Mouse (Mus musculus): ENCODE measurements around the gene Arhgef11. TPM values are rescaled to one million over a fixed set of nuclear protein-coding genes. Genes with fewer than 3 reads are reported as not detected.

Arhgef11 gene
- total and polyA plus RNA-seq, 3 experiments = 2.0 to 4.9 TPM; not detected in 1

- Histone ChIP-seq H3K79me2 (ENCODE audit: control insufficient read depth, insufficient read depth, low read length, poor library complexity) (no peaks in the 10 kb centered on the region), H3K27ac (ENCODE audit: control insufficient read depth, low read depth, low read length) (no peak overlapping the region), H3K4me1 (ENCODE audit: control insufficient read depth in 1 of 2, insufficient read depth in 2 of 2, low read length in 2 of 2) (peaks cover 2 to 3% of the 10 kb centered on the region in 2 experiments; a peak in 2 of 4 replicates), H3K9me3 (replicated peaks; ENCODE audit: insufficient read depth, low read length) (no peaks in the 10 kb centered on the region), H3K9ac (ENCODE audit: control insufficient read depth, low read depth, low read length, poor library complexity, severe bottlenecking) (no peak overlapping the region), H3K27me3 (ENCODE audit: control insufficient read depth in 1 of 2, insufficient read depth in 2 of 2, low read length in 2 of 2) (no peaks in the 10 kb centered on the region), H3K36me3 (ENCODE audit: control insufficient read depth in 1 of 2, insufficient read depth in 2 of 2, low read length in 2 of 2) (no peaks in the 10 kb centered on the region), H3K4me3 (ENCODE audit: control insufficient read depth in 1 of 2, insufficient read depth in 1 of 2, low read depth in 2 of 2, low read length in 2 of 2) (no peak overlapping the region)
- peak; percentile 11 for DNase-seq (ENCODE audit: low read depth, low spot score)
- TF ChIP-seq CHD2 (IDR thresholded peaks at IDR 0.05; ENCODE audit: low read length) (no peak), MAX (IDR thresholded peaks at IDR 0.05; ENCODE audit: low read length) (no peak), POLR2AphosphoS2 (IDR thresholded peaks at IDR 0.05; ENCODE audit: low read length) (no peak), JUND (IDR thresholded peaks at IDR 0.05; ENCODE audit: low read depth, low read length) (no peak), TCF12 (IDR thresholded peaks at IDR 0.05; ENCODE audit: low read depth, low read length) (no peak), RCOR1 (IDR thresholded peaks at IDR 0.05; ENCODE audit: low read depth, low read length) (no peak), GABPA (IDR thresholded peaks at IDR 0.05; ENCODE audit: low read depth, low read length) (no peak), ZNF384 (IDR thresholded peaks at IDR 0.05; ENCODE audit: low read depth, low read length) (no peak), RAD21 (IDR thresholded peaks at IDR 0.05; ENCODE audit: low read depth, low read length) (no peak)
Measured at GRCm38 (mm10) chr3:87761408-87762375, 144.3 kb downstream of the Arhgef11 start.

- Histone ChIP-seq H3K27ac (ENCODE audit: control insufficient read depth, low read depth, low read length) (no peak overlapping the region), H3K79me2 (ENCODE audit: control insufficient read depth, insufficient read depth, low read length, poor library complexity) (no peaks in the 10 kb centered on the region), H3K9me3 (replicated peaks; ENCODE audit: insufficient read depth, low read length) (no peaks in the 10 kb centered on the region), H3K27me3 (ENCODE audit: control insufficient read depth in 1 of 2, insufficient read depth in 2 of 2, low read length in 2 of 2) (no peaks in the 10 kb centered on the region), H3K9ac (ENCODE audit: control insufficient read depth, low read depth, low read length, poor library complexity, severe bottlenecking) (no peak overlapping the region), H3K4me3 (ENCODE audit: control insufficient read depth in 1 of 2, insufficient read depth in 1 of 2, low read depth in 2 of 2, low read length in 2 of 2) (no peak overlapping the region), H3K4me1 (ENCODE audit: control insufficient read depth in 1 of 2, insufficient read depth in 2 of 2, low read length in 2 of 2) (peaks cover 2 to 3% of the 10 kb centered on the region in 2 experiments; a peak in 2 of 4 replicates), H3K36me3 (ENCODE audit: control insufficient read depth in 1 of 2, insufficient read depth in 2 of 2, low read length in 2 of 2) (no peaks in the 10 kb centered on the region)
- TF ChIP-seq ETS1 (IDR thresholded peaks at IDR 0.05; ENCODE audit: low read depth, low read length) = no peak
- no peak for TF ChIP-seq ZC3H11A (IDR thresholded peaks at IDR 0.05; ENCODE audit: low read depth, low read length)
- no peak for TF ChIP-seq POLR2A (IDR thresholded peaks at IDR 0.05; ENCODE audit: control insufficient read depth in 1 of 2, insufficient read depth in 1 of 2, low read depth in 1 of 2, low read length in 2 of 2, poor library complexity in 1 of 2)
- TF ChIP-seq BHLHE40 (IDR thresholded peaks at IDR 0.05; ENCODE audit: borderline replicate concordance, low read depth, low read length) = no peak
- TF ChIP-seq GATA1 (IDR thresholded peaks at IDR 0.05; ENCODE audit: low read depth, low read length) = no peak
- TF ChIP-seq E2F4 (IDR thresholded peaks at IDR 0.05; ENCODE audit: borderline replicate concordance, low read depth, low read length) = no peak
- no peak for TF ChIP-seq RCOR1 (IDR thresholded peaks at IDR 0.05; ENCODE audit: low read depth, low read length)
- no peak for TF ChIP-seq POLR2AphosphoS2 (IDR thresholded peaks at IDR 0.05; ENCODE audit: low read length)
- TF ChIP-seq CHD1 (IDR thresholded peaks at IDR 0.05; ENCODE audit: low read depth, low read length) = no peak
- TF ChIP-seq MAZ (IDR thresholded peaks at IDR 0.05; ENCODE audit: low read depth, low read length) = no peak
- TF ChIP-seq NRF1 (IDR thresholded peaks at IDR 0.05; ENCODE audit: insufficient read depth, low read depth, low read length, poor library complexity, severe bottlenecking) = no peak
- no peak for TF ChIP-seq MYB (IDR thresholded peaks at IDR 0.05; ENCODE audit: low read depth, low read length)
- TF ChIP-seq ZNF384 (IDR thresholded peaks at IDR 0.05; ENCODE audit: low read depth, low read length) = no peak
- TF ChIP-seq ZMIZ1 (IDR thresholded peaks at IDR 0.05; ENCODE audit: low read depth, low read length) = no peak
- no peak for TF ChIP-seq MXI1 (IDR thresholded peaks at IDR 0.05; ENCODE audit: low read depth, low read length)
- TF ChIP-seq HCFC1 (IDR thresholded peaks at IDR 0.05; ENCODE audit: low read depth, low read length) = no peak
- no peak for TF ChIP-seq TCF12 (IDR thresholded peaks at IDR 0.05; ENCODE audit: low read depth, low read length)
- TF ChIP-seq SMC3 (IDR thresholded peaks at IDR 0.05; ENCODE audit: low read depth, low read length) = no peak
- TF ChIP-seq USF1 (IDR thresholded peaks at IDR 0.05; ENCODE audit: low read depth, low read length) = no peak
- DNase-seq (ENCODE audit: low read depth, low spot score) = no peak
Measured at GRCm38 (mm10) chr3:87763202-87763601, 145.8 kb downstream of the Arhgef11 start.
